Mouse (Mus musculus) stomach, postnatal 0 days (tissue): ENCODE measurements around the gene Srebf2. TPM values are rescaled to one million over a fixed set of nuclear protein-coding genes. Genes with fewer than 3 reads are reported as not detected.
A peak's percentile ranks its signal among the peaks of the same experiment; 100 is the strongest.

ENCODE experiments used
- ATAC-seq: fragments of 200-750 bp; cut with Nextera tagmentation; 2 replicates; pipeline ENCODE4 v1.8.0; 2017; ENCODE audit not compliant: low FRiP score, low TSS enrichment
- DNase-seq: peaks from one replicate; pipeline ENCODE4 v3.0.0-alpha.2; 2016; ENCODE audit warnings: low spot score
- H3K27ac ChIP-seq: fragments of 300-500 bp; sonication (generic); replicated peaks from 2 replicates; pipeline ENCODE4 v1.5.1; 2014; ENCODE audit warnings: mild to moderate bottlenecking, control low read depth
- H3K27me3 ChIP-seq: fragments of 300-500 bp; sonication (generic); 2 replicates; pipeline ENCODE4 v1.6.1; 2014; ENCODE audit warnings: low read length; ENCODE audit not compliant: control insufficient read depth, insufficient read depth
- H3K36me3 ChIP-seq: fragments of 300-500 bp; sonication (generic); 2 replicates; pipeline ENCODE4 v1.6.1; 2014; ENCODE audit warnings: low read length, mixed read lengths; ENCODE audit not compliant: control insufficient read depth, insufficient read depth
- H3K4me1 ChIP-seq: fragments of 300-500 bp; sonication (generic); replicated peaks from 2 replicates; pipeline ENCODE4 v1.6.1; 2014; ENCODE audit warnings: antibody characterized with exemption; ENCODE audit not compliant: control insufficient read depth, insufficient read depth
- H3K4me2 ChIP-seq: fragments of 300-500 bp; sonication (generic); replicated peaks from 2 replicates; pipeline ENCODE4 v1.6.1; 2014; ENCODE audit warnings: low read depth, mild to moderate bottlenecking, control low read depth, moderate library complexity
- H3K4me3 ChIP-seq: fragments of 300-500 bp; sonication (generic); 2 replicates; pipeline ENCODE4 v1.5.1; 2014; ENCODE audit warnings: low read depth, low read length, control low read depth
- H3K9ac ChIP-seq: fragments of 300-500 bp; sonication (generic); 2 replicates; pipeline ENCODE4 v1.6.1; 2014; ENCODE audit warnings: mild to moderate bottlenecking, low read length, control low read depth, mixed read lengths
- H3K9me3 ChIP-seq: fragments of 300-500 bp; sonication (generic); 2 replicates; pipeline ENCODE4 v1.6.1; 2016; ENCODE audit warnings: low read length; ENCODE audit not compliant: control insufficient read depth
- CTCF ChIP-seq: IDR thresholded peaks from 2 replicates; pipeline ENCODE4 v1.5.1; 2016; ENCODE audit warnings: antibody characterized with exemption, low read depth, mild to moderate bottlenecking, moderate library complexity
- EP300 ChIP-seq: optimal IDR thresholded peaks from 2 replicates; pipeline ENCODE3; 2016; ENCODE audit warnings: antibody characterized with exemption
- WGBS: fragments of 180-500 bp; shearing (Covaris S2); extraction: QIAGEN DNeasy Blood & Tissue Kit; methylation state at CpG from one replicate; pipeline ENCODE4 v1.1.7; 2014; 5-methylcytosine and 5-hydroxymethylcytosine counted together
- polyA plus RNA-seq: library from polyadenylated mRNA; unstranded; fragments of >200 nt; fragmentation: Nextera tagmentation; extraction: Ambion mirVana; gene quantifications from 2 replicates; pipeline ENCODE4 v1.2.1, GENCODE M21; 2015

Srebf2 gene
- polyA plus RNA-seq, 1 experiment from 2014 or later = 127 TPM

GRCm38 (mm10) chr15:82170437-82171377 lies 23.7 kb downstream of the Srebf2 start:
- H3K4me3 ChIP-seq = no peak overlapping the region
- no peak for ATAC-seq

GRCm38 (mm10) chr15:82172648-82173047 lies 25.7 kb downstream of the Srebf2 start:
- H3K9me3 ChIP-seq = no peaks in the 10 kb centered on the region
- H3K36me3 ChIP-seq = peaks cover 42% of the 10 kb centered on the region
- DNase-seq = no peak
- H3K4me2 ChIP-seq = no peak overlapping the region
- H3K9ac ChIP-seq = no peak overlapping the region
- ATAC-seq = no peak
- H3K4me1 ChIP-seq = no peaks in the 10 kb centered on the region
- no peak for TF ChIP-seq CTCF
- TF ChIP-seq EP300 = no peak
- 74% methylated on average over 8 of the region's 8 CpGs for WGBS
- H3K27ac ChIP-seq = no peak overlapping the region
- H3K4me3 ChIP-seq = no peak overlapping the region
- H3K27me3 ChIP-seq = no peaks in the 10 kb centered on the region

More at GRCm38 (mm10) chr15:82170437-82171377, 23.7 kb downstream of the Srebf2 start:
- WGBS = 88% methylated on average over 36 of the region's 36 CpGs
- no peak overlapping the region for H3K9ac ChIP-seq
- H3K9me3 ChIP-seq = no peaks in the 10 kb centered on the region
- no peaks in the 10 kb centered on the region for H3K27me3 ChIP-seq
- H3K36me3 ChIP-seq = peaks cover 29% of the 10 kb centered on the region
- H3K4me1 ChIP-seq = peaks cover 6% of the 10 kb centered on the region
- H3K27ac ChIP-seq = no peak overlapping the region
- no peak for TF ChIP-seq EP300
- no peak for TF ChIP-seq CTCF
- H3K4me2 ChIP-seq = no peak overlapping the region
- DNase-seq = no peak

GRCm38 (mm10) chr15:82175091-82175490 lies 28.1 kb downstream of the Srebf2 start:
- Histone ChIP-seq H3K27me3 (no peaks in the 10 kb centered on the region), H3K9me3 (no peaks in the 10 kb centered on the region), H3K4me1 (no peaks in the 10 kb centered on the region), H3K4me3 (no peak overlapping the region), H3K4me2 (no peak overlapping the region), H3K9ac (no peak overlapping the region), H3K27ac (no peak overlapping the region), H3K36me3 (peaks cover 58% of the 10 kb centered on the region)
- WGBS = 92% methylated on average over 9 of the region's 9 CpGs
- TF ChIP-seq EP300 (no peak), CTCF (no peak)
- ATAC-seq (no peak), DNase-seq (no peak)

GRCm38 (mm10) chr15:82177743-82178290 lies 30.8 kb downstream of the Srebf2 start:
- Histone ChIP-seq H3K4me3 (no peak overlapping the region), H3K9ac (no peak overlapping the region), H3K4me2 (no peak overlapping the region), H3K9me3 (0 out of 2 replicates have a peak, but pooled peaks cover 2% of the 10 kb centered on the region), H3K36me3 (peaks cover 69% of the 10 kb centered on the region), H3K4me1 (no peaks in the 10 kb centered on the region), H3K27ac (no peak overlapping the region), H3K27me3 (no peaks in the 10 kb centered on the region)
- no peak for TF ChIP-seq EP300
- no peak for TF ChIP-seq CTCF
- no peak for ATAC-seq
- DNase-seq = no peak
- 95% methylated on average over 7 of the region's 7 CpGs for WGBS

- H3K27ac ChIP-seq = no peak overlapping the region
- H3K27me3 ChIP-seq = no peaks in the 10 kb centered on the region
- 94% methylated on average over 5 of the region's 5 CpGs for WGBS
- DNase-seq (no peak), ATAC-seq (no peak)
- H3K9ac ChIP-seq = no peak overlapping the region
- H3K9me3 ChIP-seq = 0 out of 2 replicates have a peak, but pooled peaks cover 2% of the 10 kb centered on the region
- no peak overlapping the region for H3K4me3 ChIP-seq
- H3K36me3 ChIP-seq = peaks cover 82% of the 10 kb centered on the region
- no peak for TF ChIP-seq EP300
- no peak for TF ChIP-seq CTCF
- H3K4me1 ChIP-seq = no peaks in the 10 kb centered on the region
- H3K4me2 ChIP-seq = no peak overlapping the region
These were observed 34.1 kb downstream of the Srebf2 start for GRCm38 (mm10) chr15:82181131-82181530.

GRCm38 (mm10) chr15:82182311-82182710 lies 35.3 kb downstream of the Srebf2 start:
- ATAC-seq (no peak), DNase-seq (no peak)
- H3K9ac ChIP-seq = no peak overlapping the region
- H3K27me3 ChIP-seq = no peaks in the 10 kb centered on the region
- H3K4me3 ChIP-seq = no peak overlapping the region
- H3K9me3 ChIP-seq = 0 out of 2 replicates have a peak, but pooled peaks cover 2% of the 10 kb centered on the region
- no peak overlapping the region for H3K4me2 ChIP-seq
- no peak overlapping the region for H3K27ac ChIP-seq
- 94% methylated on average over 4 of the region's 4 CpGs for WGBS
- TF ChIP-seq EP300 = no peak
- TF ChIP-seq CTCF = peak; percentile 49
- no peaks in the 10 kb centered on the region for H3K4me1 ChIP-seq
- peaks cover 83% of the 10 kb centered on the region for H3K36me3 ChIP-seq
